Mouse (Mus musculus) G1E (cell line): ENCODE data around the gene Flywch1.

Source experiments
- CTCF ChIP-seq: IDR thresholded peaks from 2 replicates; pipeline ENCODE4 v1.5.1; 2012; ENCODE audit warnings: low read depth, low read length, inconsistent platforms, mixed read lengths
- GATA1 ChIP-seq: IDR thresholded peaks from 2 replicates; pipeline ENCODE4 v1.6.1; 2012; ENCODE audit warnings: borderline replicate concordance, low read length, inconsistent platforms, mixed read lengths
- POLR2AphosphoS5 ChIP-seq: IDR thresholded peaks from 2 replicates; pipeline ENCODE4 v1.6.1; 2012; ENCODE audit warnings: low read depth, low read length, inconsistent platforms; ENCODE audit not compliant: insufficient replicate concordance
- TAL1 ChIP-seq: conservative IDR thresholded peaks from 2 replicates; pipeline ENCODE4 v1.6.1; 2012; ENCODE audit warnings: low read depth, low read length, inconsistent platforms, mixed read lengths

- TF ChIP-seq CTCF (no peak), GATA1 (no peak), TAL1 (no peak), POLR2AphosphoS5 (no peak)
These were observed 35.5 kb upstream of the Flywch1 start for GRCm38 (mm10) chr17:23806867-23807266.
